Mouse (Mus musculus) olfactory bulb, adult 2 months (tissue): ENCODE data around the gene Zfp719.

Source experiments
- CTCF ChIP-seq: fragments of 200-500 bp; IDR thresholded peaks from 2 replicates; pipeline ENCODE4 v1.5.1; 2012; ENCODE audit warnings: low read depth, mild to moderate bottlenecking, low read length, moderate library complexity; ENCODE audit not compliant: insufficient read depth
- POLR2A ChIP-seq: fragments of 200-500 bp; IDR thresholded peaks from 2 replicates; pipeline ENCODE4 v1.6.1; 2012; ENCODE audit warnings: mild to moderate bottlenecking, low read depth, low read length, moderate library complexity; ENCODE audit not compliant: insufficient read depth

- no peak for TF ChIP-seq CTCF
- no peak for TF ChIP-seq POLR2A
Observed at GRCm38 (mm10) chr7:43544225-43544977, 35.0 kb upstream of the Zfp719 start, which contains the start of gene Cd33.
